Mouse (Mus musculus) retina, embryonic 14.5 days (tissue): Measurements from ENCODE around the gene Dzip1.

Experiments
- DNase-seq: peaks from one replicate; pipeline ENCODE4 v3.0.0-alpha.2; 2015; ENCODE audit warnings: low spot score

Dzip1 gene

GRCm38 (mm10) chr14:118836145-118836544 is 89.1 kb downstream of the Dzip1 start:
- DNase-seq: no peak

DNA sequence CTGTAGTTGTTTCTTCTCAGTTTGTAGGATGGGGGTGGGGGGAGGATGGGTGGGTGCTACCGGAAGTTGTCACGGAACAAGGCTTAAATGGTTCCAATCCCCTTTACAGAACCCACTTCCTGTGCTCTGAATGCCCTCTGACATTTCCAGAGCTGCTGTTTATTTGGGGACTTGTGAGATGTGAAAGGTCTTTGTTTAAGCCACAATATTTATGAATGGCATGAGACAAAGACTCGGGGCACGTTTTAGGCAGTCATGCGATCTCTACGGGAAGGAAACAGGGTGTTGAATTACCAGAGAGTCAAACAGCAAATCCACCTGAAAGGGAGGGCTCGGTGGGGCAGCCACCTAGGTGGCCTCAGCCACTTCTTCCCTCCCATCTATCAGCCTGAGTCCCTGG is 90.9 kb downstream of the Dzip1 start:
- no peak for DNase-seq

- DNase-seq: no peak
These were observed 92.0 kb downstream of the Dzip1 start for GRCm38 (mm10) chr14:118833241-118833640.

- DNase-seq: no peak
These were observed 93.7 kb downstream of the Dzip1 start for GRCm38 (mm10) chr14:118831597-118831996.

GRCm38 (mm10) chr14:118829331-118830095 is 95.7 kb downstream of the Dzip1 start:
- no peak for DNase-seq

DNA sequence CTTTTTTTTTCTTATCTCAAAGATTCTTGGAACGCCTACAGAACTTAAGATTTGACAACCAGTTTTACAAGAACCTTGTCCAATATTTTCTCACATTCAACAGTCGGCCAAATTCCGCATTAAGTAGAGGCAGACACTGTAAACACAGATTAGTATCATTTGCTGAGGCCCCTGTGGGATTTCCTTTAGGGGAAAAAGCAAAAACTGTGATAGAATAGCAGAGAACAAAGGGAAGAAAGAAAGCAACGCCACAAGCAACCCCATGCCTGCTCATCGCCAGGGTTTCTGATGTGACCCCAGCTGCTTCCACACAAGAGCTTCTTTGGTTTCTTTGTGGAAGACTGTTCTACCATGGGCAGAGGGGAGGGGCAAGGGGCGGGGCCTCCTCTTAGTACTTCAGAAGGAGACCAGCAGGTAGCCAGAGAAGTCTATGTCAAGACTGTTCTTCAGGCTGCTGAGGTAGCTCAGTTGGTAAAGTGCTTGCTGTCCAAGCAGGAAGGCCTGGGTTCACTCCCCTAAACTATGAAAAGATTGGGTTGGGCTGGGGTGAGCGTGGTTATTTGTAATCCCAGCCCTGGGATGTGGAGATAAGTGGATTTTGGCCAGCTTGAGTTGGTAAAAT is 97.9 kb downstream of the Dzip1 start:
- peak; percentile 37 for DNase-seq

DNA sequence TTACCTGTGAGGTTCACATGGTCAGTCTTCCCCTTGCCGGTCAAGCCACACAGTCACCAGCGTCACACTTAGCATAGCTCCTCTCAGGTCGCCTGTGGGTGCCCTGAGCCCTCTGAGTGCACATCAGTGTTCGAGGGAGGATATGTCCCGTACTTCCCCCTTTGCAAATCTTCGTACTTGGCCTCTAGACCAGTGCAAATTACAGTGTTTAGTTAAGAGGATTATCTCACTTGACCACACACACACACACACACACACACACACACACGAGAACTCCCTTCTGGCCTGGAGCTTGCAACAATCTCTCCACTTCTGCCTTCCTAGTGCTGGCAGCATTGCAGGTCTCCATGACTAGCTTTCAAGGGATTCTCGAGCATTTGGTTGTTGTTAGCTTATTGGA is 98.9 kb downstream of the Dzip1 start:
- no peak for DNase-seq
